Mouse (Mus musculus): Measurements from ENCODE around the gene Vipr1. TPM values are rescaled to one million over a fixed set of nuclear protein-coding genes. Genes with fewer than 3 reads are reported as not detected.

Gene Vipr1
- polyA plus RNA-seq, 1 experiment from 2014 or later, result 0.51 TPM

DNA sequence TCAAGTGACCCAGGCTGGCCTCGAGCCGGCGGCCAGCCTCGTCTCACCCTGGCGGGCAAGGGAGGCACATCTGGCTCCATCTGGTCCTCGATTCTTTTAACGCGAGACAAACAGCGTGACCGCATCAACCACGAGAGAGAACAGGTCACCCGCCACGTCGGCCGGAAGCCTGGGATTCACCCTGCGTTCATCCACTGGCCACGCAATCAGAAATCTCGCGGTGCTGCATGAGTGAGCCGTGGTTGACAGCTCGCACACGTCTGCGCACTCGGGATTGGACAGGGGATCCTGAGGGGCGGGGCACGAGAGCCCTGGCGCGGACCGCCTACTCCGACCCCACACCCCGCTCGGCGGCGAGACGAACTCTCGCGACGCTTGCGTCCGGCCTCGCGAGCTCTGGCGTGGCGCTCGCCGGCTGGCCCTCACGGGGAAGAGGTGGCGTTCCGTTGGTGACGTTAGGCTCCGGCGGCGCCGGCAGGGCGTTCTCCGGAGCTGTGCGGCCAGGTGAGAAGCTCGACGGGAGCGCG is 76.3 kb downstream of the Vipr1 start, which contains the start of gene Nktr:
Gene Nktr (plus strand): TSS at position 378 of the 527 bp plus-strand sequence.
- ATAC-seq (ENCODE audit: low FRiP score, low TSS enrichment) (peak; percentile 99), DNase-seq (ENCODE audit: low spot score) (peak; percentile 99)
- 0 out of 2 replicates have a peak, but pooled peaks cover 3% of the 10 kb centered on the region for H3K9me3 ChIP-seq (ENCODE audit: control insufficient read depth, low read length)
- H3K27ac ChIP-seq (replicated peaks), result peak within 1 kb of the TSS; percentile 99
- no peaks in the 10 kb centered on the region for H3K4me1 ChIP-seq (replicated peaks; ENCODE audit: control insufficient read depth, insufficient read depth)
- H3K27me3 ChIP-seq (ENCODE audit: control insufficient read depth, insufficient read depth, low read length), result no peaks in the 10 kb centered on the region
- peak within 1 kb of the TSS; percentile 65 for H3K4me2 ChIP-seq (replicated peaks; ENCODE audit: low read depth)
- H3K9ac ChIP-seq (ENCODE audit: low read length), result peak within 1 kb of the TSS; percentile 98
- H3K36me3 ChIP-seq (ENCODE audit: control insufficient read depth, insufficient read depth, low read length), result no peaks in the 10 kb centered on the region
- TF ChIP-seq CTCF (IDR thresholded peaks at IDR 0.05; ENCODE audit: low read depth), result peak; percentile 48
- TF ChIP-seq EP300 (optimal IDR thresholded peaks at IDR 0.05), result peak; percentile 96
- WGBS, result 0% methylated on average over 56 of the region's 61 CpGs
- H3K4me3 ChIP-seq (ENCODE audit: low read depth, low read length), result peak within 1 kb of the TSS; percentile 88

DNA sequence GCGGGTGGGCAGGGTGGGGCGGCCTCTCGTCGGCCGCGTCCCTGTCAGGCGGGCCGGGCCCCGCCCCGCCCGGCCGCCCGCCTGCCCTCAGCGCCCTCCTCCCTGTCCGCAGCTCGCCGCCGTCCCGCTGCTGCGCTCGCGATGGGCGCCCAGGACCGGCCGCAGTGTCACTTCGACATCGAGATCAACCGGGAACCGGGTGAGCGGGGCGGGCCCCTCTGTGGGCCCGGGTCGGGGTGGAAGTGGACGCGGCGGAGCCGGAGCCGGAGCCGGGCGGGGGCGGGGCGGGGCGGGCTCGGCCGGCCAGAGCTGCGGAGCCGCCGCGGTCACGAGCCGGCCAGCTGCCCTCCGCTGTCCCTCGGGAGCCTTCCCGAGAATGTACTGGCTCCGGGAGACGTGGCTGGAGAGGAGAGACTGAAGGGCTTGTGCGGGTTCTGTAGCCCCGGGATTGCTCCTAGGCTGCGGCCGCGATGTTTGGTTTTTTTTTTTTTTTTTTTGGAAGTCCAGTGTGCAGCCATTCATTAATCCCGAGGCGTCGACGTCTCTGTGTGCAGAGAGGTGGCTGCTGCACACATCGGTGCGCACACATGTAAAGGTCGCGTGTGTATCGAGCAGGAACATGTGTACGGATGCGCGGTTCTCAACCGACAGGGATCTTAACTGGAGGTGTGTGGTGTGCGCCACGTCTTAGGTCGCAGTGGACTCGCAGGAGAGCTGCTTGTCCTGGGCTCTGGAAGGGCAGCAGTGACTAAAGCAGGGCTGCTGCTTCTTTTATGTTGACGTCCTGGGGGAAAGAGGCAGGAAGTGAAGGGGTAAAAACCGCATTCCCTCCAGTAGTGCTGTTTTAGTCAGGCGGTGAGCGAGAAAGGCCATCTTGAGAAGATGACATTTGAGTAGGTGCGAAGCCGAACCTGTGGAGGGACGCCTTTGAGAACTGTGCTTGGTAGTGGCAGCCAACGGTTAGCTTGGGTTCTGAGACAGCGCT is 77.1 kb downstream of the Vipr1 start:
- 0 out of 2 replicates have a peak, but pooled peaks cover 3% of the 10 kb centered on the region for H3K9me3 ChIP-seq (ENCODE audit: control insufficient read depth, low read length)
- peak overlapping the region; percentile 88 for H3K4me3 ChIP-seq (ENCODE audit: low read depth, low read length)
- TF ChIP-seq EP300 (optimal IDR thresholded peaks at IDR 0.05), result no peak
- peak; percentile 21; the same call in 1 of the 2 replicates for TF ChIP-seq CTCF (IDR thresholded peaks at IDR 0.05; ENCODE audit: low read depth)
- under 1% methylated on average over 66 of the region's 87 CpGs for WGBS
- peak overlapping the region; percentile 65 for H3K4me2 ChIP-seq (replicated peaks; ENCODE audit: low read depth)
- no peaks in the 10 kb centered on the region for H3K27me3 ChIP-seq (ENCODE audit: control insufficient read depth, insufficient read depth, low read length)
- ATAC-seq (ENCODE audit: low FRiP score, low TSS enrichment), result peak; percentile 18
- no peaks in the 10 kb centered on the region for H3K36me3 ChIP-seq (ENCODE audit: control insufficient read depth, insufficient read depth, low read length)
- no peaks in the 10 kb centered on the region for H3K4me1 ChIP-seq (replicated peaks; ENCODE audit: control insufficient read depth, insufficient read depth)
- H3K27ac ChIP-seq (replicated peaks), result peak overlapping the region; percentile 99
- DNase-seq (ENCODE audit: low spot score), result peak; percentile 65
- peak overlapping the region; percentile 98 for H3K9ac ChIP-seq (ENCODE audit: low read length)

Other genes with a start within 250 kb of the Vipr1 start
- gene Cck, start 147.0 kb upstream of the Vipr1 start, polyA plus RNA-seq (2015; fragmentation: Nextera tagmentation; extraction: Ambion mirVana), result 2.4 and 2.5 TPM in 2 replicates
- gene Lyzl4, start 620 bp upstream of the Vipr1 start, polyA plus RNA-seq (2015; fragmentation: Nextera tagmentation; extraction: Ambion mirVana), result 0.15 and 0.21 TPM in 2 replicates
- 5.0 and 6.8 TPM in 2 replicates for gene Sec22c, start 62.8 kb downstream of the Vipr1 start, polyA plus RNA-seq (2015; fragmentation: Nextera tagmentation; extraction: Ambion mirVana)
- 106 and 119 TPM in 2 replicates for gene Ss18l2, start 67.6 kb downstream of the Vipr1 start, polyA plus RNA-seq (2015; fragmentation: Nextera tagmentation; extraction: Ambion mirVana)
- gene Nktr, start 76.5 kb downstream of the Vipr1 start, polyA plus RNA-seq (2015; fragmentation: Nextera tagmentation; extraction: Ambion mirVana), result 27.7 and 32.0 TPM in 2 replicates
- 8.0 and 10.5 TPM in 2 replicates for gene Zfp651, start 116.6 kb downstream of the Vipr1 start, polyA plus RNA-seq (2015; fragmentation: Nextera tagmentation; extraction: Ambion mirVana)
- 0.42 and 0.46 TPM in 2 replicates for gene Klhl40, start 134.9 kb downstream of the Vipr1 start, polyA plus RNA-seq (2015; fragmentation: Nextera tagmentation; extraction: Ambion mirVana)
- gene Hhatl, start 149.8 kb downstream of the Vipr1 start, polyA plus RNA-seq (2015; fragmentation: Nextera tagmentation; extraction: Ambion mirVana), result 1.5 and 2.0 TPM in 2 replicates
- 0.16 and 0.19 TPM in 2 replicates for gene Ccdc13, start 196.7 kb downstream of the Vipr1 start, polyA plus RNA-seq (2015; fragmentation: Nextera tagmentation; extraction: Ambion mirVana)
- 631 and 679 TPM in 2 replicates for gene Higd1a, start 215.6 kb downstream of the Vipr1 start, polyA plus RNA-seq (2015; fragmentation: Nextera tagmentation; extraction: Ambion mirVana)

Measured in stomach, postnatal 0 days (tissue).